Mouse (Mus musculus) left cerebral cortex, adult 9 months (tissue): ENCODE measurements around the gene Ctsa.
A peak's percentile ranks its signal among the peaks of the same experiment; 100 is the strongest.

ENCODE experiments used
- DNase-seq, 2 experiments: peaks; one replicate each; pipeline ENCODE4 v3.0.0; 2022; ENCODE audit warnings: low spot score in 2 of 2

Gene Ctsa

GRCm38 (mm10) chr2:164804533-164805331 lies 27.9 kb upstream of the Ctsa start, which contains the start of the genes Acot8 and Zswim3:
Acot8 (minus strand) TSS chr2:164804882.
Zswim3 (plus strand) TSS chr2:164805098.
- peak; percentile 97 to 100 for DNase-seq

DNA sequence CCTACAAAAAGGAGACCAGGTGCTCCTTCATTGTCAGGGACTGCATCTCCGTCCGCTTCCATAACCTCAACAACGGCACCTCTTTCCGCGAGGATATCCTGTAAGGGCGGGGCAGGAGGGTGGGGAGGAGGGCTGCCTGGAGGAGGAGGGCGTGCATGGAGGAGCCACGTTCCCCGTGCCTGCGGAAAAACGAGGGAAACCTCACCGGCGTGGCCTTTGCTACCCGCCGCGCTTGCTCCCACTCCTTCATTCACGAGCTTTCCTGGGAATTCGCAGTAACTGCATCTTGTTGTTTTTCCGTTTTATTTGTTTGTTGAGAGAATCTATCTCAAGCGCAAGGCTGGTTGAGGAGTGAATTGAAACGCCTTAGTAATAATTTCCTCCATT lies 27.3 kb upstream of the Ctsa start:
- no peak for DNase-seq

GRCm38 (mm10) chr2:164806614-164807013 lies 26.1 kb upstream of the Ctsa start:
- DNase-seq, result no peak

DNA sequence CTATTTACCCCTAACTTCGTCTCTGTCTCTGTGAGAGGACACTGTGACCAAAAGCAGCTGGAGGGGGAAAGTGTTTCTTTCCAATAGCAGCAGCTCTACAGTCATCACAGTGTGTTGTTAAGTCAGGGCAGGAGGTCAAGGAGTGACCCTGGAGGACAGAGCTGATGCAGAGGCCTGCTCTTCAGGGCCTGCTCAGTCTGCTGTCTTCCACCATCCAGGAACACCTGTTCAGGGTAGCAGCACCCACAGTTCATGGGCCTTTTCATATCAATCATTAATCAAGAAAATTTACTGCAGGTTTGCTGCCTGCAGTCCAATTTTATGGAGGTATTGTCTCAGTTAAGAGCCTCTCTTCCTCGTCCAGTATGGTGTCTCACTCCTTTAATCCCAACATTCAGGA lies 19.1 kb upstream of the Ctsa start:
- no peak for DNase-seq

- no peak for DNase-seq
Observed at GRCm38 (mm10) chr2:164815348-164815747, 17.3 kb upstream of the Ctsa start.

DNA sequence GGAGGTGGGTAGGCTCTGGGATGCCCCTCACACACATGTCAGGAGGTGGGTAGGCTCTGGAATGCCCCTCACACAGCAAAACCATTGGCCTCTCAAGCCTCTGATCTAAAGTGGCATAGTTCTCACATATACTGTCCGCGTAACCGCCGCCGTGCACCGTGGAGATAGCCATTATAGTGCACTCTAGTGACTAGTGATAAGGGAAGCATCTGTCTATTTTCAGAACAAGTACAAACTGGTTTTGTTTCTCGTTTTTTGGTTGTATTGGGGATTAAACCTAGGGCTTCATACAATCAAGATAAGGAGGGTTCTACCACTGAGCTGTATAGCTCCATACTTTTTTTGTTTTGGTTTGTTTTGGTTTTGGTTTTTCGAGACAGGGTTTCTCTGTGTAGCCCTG lies 16.9 kb upstream of the Ctsa start:
- DNase-seq, result no peak

GRCm38 (mm10) chr2:164817206-164817605 lies 15.5 kb upstream of the Ctsa start:
- DNase-seq, result no peak

- DNase-seq, result no peak
Observed at GRCm38 (mm10) chr2:164817703-164818102, 15.0 kb upstream of the Ctsa start.

GRCm38 (mm10) chr2:164821060-164821459 lies 11.6 kb upstream of the Ctsa start:
- no peak for DNase-seq

DNA sequence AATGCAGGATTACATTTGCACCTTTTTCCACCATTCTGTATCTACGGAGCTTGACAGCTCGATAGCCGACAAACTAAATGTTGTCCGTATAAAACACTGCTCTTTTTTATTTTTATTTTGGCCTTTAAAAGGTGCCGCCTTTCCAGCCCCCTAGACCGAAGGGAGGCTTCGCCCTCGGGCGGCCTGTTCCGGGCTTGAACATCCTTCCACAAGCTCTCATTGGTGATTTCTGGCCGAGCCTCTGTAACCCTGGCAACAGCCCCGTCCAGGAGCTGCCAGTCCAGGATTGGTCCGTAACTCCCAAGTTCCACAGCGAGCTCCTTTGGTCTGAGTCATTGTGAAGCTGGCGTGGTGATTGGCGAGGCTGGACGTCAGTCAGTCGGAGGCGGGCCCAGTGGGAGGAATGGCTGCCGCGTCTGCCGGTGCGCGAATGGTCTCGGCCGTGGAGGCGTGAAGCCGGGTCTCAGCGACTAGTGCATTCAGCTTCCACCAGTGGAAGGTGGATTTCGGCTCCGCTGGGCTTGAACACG lies 10.0 kb upstream of the Ctsa start, which contains the start of gene Zswim1:
Gene Zswim1, plus strand, starts transcription at position 51 of the 530 bp plus-strand sequence.
- DNase-seq, result peak; percentile 97 to 100

DNA sequence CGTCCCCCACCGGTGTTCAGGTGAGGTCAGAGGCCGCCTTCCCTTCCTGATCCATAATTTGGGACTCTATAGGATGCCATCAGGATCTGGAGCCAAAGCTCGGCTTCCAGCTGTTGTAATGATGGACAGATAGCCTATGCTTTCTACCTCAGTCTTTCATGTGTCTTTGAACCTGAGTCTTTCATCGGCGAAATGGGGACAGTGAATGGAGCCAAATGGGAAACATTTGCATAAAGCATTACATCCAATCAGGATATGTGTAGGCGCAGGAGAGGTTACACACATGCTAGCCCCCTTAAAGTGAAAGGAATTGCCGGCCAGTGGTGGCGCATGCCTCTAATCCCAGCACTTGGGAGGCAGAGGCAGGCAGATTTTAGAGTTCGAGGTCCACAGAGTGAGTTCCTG lies 9.5 kb upstream of the Ctsa start:
- DNase-seq, result peak in 1 of 2 experiments; percentile 49

GRCm38 (mm10) chr2:164823969-164824368 lies 8.7 kb upstream of the Ctsa start:
- DNase-seq, result no peak

DNA sequence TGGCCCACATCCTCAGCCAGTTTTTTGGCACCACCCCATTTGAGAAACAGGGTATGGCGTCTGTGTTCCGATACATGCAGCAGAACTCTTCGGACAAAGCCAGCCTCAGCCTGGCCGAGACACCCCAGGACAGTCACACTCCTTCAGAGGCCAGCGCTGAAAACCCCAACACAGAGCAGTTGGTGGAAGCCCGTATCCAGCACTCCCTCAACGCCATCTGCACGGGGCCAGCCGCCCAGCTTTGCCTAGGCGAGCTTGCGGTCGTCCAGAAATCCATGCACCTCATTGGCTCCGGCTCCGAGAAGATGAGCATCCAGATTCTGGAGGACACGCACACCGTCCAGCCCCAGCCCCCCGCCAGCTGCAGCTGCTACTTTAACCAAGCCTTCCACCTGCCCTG lies 7.2 kb upstream of the Ctsa start:
- DNase-seq, result no peak

DNA sequence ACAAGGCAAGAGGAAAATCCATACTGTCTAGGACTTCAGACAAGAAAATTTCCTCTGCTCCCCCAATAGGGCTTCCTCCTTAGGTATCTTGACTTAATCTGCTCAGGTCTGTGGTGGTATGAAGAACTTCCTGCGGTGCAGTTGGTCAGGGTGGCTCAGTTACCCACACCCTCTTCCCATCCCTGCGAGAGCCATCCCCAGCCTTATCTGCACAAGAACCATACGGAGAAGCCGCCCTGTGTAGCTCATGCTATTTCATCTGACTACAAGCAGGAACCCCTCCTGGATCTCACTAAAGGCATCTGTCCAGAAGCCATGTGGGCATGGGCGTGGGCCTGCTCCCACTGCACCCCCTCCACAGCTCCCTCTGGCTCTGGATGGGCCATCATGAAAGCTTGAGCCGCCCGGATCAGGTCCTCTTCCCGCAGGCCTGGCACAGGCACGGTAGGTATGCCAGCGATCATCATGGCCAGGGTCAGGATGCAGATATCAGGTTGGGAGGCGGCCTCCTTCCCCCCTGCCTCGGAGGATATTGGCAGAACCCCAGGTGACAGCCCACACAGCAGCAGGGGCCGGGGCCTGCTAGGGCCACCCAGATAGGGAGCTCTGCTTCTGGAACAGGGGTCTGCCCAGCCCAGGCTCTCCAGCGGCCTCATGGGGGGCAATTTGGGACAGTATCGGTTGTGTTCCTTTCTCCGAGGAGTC lies 5.4 kb upstream of the Ctsa start:
- no peak for DNase-seq

- no peak for DNase-seq
Observed at GRCm38 (mm10) chr2:164828437-164828836, 4.2 kb upstream of the Ctsa start, which contains the start of gene Spata25. Spata25 (minus strand) TSS chr2:164828537.

DNA sequence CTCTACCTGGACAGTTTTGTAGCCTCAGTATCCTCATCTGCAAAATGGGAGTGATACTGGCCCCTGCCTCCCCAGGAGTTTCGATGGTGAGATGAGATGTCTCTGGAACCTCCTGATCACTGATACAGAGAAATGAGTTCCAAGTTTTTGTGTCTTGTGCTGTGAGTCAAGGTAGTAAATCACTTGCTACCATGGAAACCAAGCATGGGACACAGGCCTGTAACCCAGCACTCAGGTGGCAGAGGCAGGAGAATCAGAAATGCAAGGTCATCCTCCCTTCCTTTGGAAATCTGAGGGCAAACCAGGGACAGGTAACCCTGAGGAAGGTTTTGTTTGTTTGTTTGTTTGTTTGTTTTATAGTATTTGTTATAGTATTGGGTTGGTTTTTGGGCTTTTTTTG lies 3.6 kb upstream of the Ctsa start:
- DNase-seq, result no peak

GRCm38 (mm10) chr2:164831029-164831428 lies 1.6 kb upstream of the Ctsa start:
- no peak for DNase-seq

GRCm38 (mm10) chr2:164832032-164832747 lies 483 bp upstream of the Ctsa start:
- no peak for DNase-seq

GRCm38 (mm10) chr2:164833314-164833959 lies 764 bp downstream of the Ctsa start, which contains the start of gene Neurl2:
Neurl2 (minus strand) TSS chr2:164833456.
- peak; percentile 83 to 95 for DNase-seq

DNA sequence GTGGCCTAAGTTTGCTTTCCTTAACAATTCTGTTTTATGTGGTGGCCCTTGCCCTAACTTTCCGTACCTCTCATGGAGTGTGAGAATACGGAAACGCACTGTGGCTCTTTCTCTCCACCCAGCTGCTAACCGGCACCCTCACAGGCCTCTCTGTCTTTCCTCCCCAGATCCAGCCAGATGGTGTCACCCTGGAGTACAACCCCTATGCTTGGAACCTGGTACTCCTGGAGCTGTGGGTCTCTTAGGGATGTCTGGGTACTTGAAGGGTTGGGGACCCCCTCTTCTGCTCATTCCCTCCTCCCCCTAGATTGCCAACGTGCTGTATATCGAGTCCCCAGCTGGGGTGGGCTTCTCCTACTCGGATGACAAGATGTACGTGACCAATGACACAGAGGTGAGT lies 1.9 kb downstream of the Ctsa start:
- no peak for DNase-seq

- DNase-seq, result no peak
Observed at GRCm38 (mm10) chr2:164835164-164835563, 2.5 kb downstream of the Ctsa start.
